Mouse (Mus musculus) kidney, adult 9 months (tissue): ENCODE measurements around the gene 4932411N23Rik.
"Not testable (repeated sequence)": the region's sequence is repeated elsewhere in the genome, so short reads cannot be mapped to it uniquely, and the experiment has no call there.

ENCODE experiments used
- DNase-seq: peaks from one replicate; pipeline ENCODE4 v3.0.0; 2022

4932411N23Rik gene

DNA sequence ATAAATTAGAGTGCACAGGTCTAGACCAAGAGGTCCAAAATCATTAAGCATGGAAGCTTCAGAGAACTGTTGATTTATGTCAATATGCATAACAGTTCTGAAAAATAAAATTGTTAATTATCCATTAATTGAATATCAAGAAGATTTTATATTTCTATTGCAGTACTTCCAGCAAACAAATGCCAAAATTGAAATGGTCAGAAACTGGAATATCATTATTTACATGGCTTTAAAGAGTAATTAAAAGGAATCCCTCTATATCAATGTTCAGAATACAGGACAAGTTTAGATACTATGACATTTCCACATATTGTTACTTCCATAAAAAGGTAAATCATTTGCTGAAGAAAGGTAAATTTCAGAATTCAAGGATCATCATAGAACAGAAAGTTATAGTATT lies at the start of gene 4932411N23Rik:
4932411N23Rik (minus strand) TSS at position 101 of the 400 bp plus-strand sequence.
- no peak for DNase-seq

DNA sequence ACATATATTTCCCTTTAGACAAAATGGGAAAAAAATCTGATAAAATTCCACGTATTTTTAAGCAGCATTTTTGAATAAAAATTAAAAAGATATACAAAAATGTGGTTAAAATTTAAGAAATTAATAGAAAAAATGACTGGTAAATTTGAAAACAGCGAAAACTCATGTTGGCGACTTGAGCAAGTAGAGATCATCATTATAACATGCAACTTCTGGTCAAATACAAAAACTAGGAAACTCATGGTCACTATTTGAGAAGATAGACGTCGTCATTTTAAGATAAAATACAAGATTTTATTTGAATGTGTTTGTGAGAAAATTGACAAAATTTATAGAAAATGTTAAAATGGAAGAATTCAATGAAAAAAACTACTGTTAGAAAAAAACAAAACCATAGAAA lies 35.8 kb downstream of the 4932411N23Rik start:
- DNase-seq, result no peak

DNA sequence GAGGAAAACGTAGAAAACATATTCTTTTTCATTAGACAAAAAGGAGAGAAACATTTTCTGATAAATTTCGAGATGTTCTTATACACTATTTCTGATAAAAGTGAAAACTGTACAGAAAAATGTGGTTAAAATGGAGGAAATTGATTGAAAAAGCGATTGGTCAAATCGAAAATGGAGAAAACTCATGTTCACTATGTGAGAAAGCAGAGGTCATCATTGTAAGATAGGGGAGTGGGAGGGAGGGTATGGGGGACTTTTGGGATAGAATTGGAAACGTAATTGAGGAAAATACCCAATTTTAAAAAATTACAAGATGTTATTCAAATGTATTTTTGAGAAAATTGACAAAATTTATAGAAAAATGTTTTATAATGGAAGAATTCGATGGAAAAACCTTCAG lies 38.0 kb downstream of the 4932411N23Rik start:
- not testable (repeated sequence) for DNase-seq

DNA sequence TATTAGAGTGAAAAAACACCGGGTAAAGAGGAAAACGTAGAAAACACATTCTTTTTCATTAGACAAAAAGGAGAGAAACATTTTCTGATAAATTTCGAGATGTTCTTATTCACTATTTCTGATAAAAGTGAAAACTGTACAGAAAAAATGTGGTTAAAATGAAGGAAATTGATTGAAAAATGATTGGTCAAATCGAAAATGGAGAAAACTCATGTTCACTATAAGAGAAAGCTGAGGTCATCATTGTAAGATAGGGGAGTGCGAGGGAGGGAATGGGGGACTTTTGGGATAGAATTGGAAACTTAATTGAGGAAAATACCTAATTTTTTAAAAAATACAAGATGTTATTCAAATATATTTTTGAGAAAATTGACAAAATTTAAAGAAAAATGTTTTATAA lies 40.8 kb downstream of the 4932411N23Rik start:
- not testable (repeated sequence) for DNase-seq

DNA sequence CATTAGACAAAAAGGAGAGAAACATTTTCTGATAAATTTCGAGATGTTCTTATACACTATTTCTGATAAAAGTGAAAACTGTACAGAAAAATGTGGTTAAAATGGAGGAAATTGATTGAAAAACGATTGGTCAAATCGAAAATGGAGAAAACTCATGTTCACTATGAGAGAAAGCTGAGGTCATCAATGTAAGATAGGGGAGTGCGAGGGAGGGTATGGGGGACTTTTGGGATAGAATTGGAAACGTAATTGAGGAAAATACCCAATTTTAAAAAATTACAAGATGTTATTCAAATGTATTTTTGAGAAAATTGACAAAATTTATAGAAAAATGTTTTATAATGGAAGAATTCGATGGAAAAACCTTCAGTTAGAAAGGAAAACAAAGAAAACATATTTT lies 42.2 kb downstream of the 4932411N23Rik start:
- DNase-seq, result not testable (repeated sequence)
